Mouse (Mus musculus): ENCODE data around the gene Akt1s1. TPM values are rescaled to one million over a fixed set of nuclear protein-coding genes. Genes with fewer than 3 reads are reported as not detected.

The Akt1s1 gene
- polyA plus RNA-seq, 1 experiment from 2014 or later: 108 TPM

DNA sequence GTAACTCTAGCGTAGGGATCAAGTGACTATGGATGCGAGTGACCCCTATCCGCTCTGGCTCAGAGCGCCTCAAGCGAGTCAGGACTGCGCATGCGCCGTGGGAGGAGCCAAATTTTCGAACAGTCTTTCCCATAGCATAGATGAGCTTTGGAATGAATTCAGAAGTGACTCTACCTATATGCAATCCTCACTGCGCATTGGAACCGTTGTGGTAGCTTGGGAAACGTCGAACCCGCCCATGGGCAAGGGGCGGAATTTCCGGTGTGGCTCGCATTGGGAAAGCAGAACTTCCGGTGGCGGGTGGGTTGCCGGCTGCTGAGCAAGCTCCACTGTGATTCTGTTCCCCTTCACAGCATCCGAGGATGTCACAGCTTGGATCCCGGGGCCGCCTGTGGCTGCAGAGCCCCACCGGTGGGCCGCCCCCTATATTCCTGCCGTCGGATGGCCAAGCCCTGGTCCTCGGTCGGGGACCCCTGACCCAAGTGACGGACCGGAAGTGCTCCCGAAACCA lies 8.3 kb downstream of the Akt1s1 start, which contains the start of gene Pnkp:
TSS of gene Pnkp (plus strand) at position 98 of the 511 bp plus-strand sequence.
- peak within 1 kb of the TSS; percentile 87 for H3K4me2 ChIP-seq (replicated peaks)
- peak; percentile 10 for ATAC-seq (ENCODE audit: low FRiP score, low read depth)
- H3K27me3 ChIP-seq (replicated peaks): no peaks in the 10 kb centered on the region
- under 1% methylated on average over 32 of the region's 32 CpGs for WGBS
- no peaks in the 10 kb centered on the region for H3K9me3 ChIP-seq
- H3K4me3 ChIP-seq: peak within 1 kb of the TSS; percentile 77
- H3K9ac ChIP-seq: peak within 1 kb of the TSS; percentile 85
- peaks cover 24% of the 10 kb centered on the region for H3K36me3 ChIP-seq
- H3K4me1 ChIP-seq: peaks cover 49% of the 10 kb centered on the region
- peak within 1 kb of the TSS; percentile 82 for H3K27ac ChIP-seq

DNA sequence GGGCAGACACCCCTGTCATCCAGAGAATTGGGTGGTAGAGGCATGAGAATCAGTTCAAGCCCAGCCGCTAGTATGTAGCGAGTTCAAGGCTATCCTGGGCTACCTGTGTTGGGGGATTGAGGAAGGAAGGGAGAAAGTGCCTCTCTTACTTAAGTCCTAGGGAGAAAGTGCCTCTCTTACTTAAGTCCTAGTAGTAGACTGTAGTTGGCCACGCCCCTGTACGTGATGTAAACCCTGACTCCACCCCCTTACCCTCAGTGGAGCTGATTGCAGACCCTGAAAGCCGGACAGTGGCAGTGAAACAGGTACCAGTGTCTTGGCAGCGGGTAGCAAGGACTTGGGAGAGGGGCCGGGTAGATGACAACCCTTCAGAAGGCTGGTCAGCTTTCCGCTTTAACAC lies 9.1 kb downstream of the Akt1s1 start:
- H3K4me1 ChIP-seq: peaks cover 46% of the 10 kb centered on the region

DNA sequence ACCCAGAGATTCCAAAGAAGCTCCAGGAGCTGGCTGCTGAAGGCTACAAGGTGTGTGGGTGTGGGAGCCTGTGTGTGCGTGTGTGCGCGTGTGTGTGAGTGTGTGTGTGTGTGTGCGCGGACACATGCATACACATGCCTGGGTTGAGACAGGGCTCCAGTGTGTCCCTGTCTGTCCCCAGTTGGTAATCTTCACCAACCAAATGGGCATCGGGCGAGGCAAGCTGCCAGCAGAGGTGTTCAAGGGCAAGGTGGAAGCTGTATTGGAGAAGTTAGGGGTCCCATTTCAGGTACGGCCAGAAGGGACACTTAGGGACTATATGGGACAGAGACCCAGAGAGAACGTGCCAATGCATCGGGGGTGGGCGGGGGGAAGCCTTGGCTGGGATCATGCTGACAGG lies 11.1 kb downstream of the Akt1s1 start:
- no peak overlapping the region for H3K4me3 ChIP-seq
- H3K4me1 ChIP-seq: peaks cover 26% of the 10 kb centered on the region
- no peak overlapping the region for H3K9ac ChIP-seq
- no peaks in the 10 kb centered on the region for H3K27me3 ChIP-seq (replicated peaks)
- H3K27ac ChIP-seq: no peak overlapping the region
- no peaks in the 10 kb centered on the region for H3K9me3 ChIP-seq
- H3K4me2 ChIP-seq (replicated peaks): no peak overlapping the region
- WGBS: 93% methylated on average over 11 of the region's 11 CpGs
- H3K36me3 ChIP-seq: peaks cover 43% of the 10 kb centered on the region
- ATAC-seq (ENCODE audit: low FRiP score, low read depth): no peak

More for the DNA sequence above, 9.1 kb downstream of the Akt1s1 start:
- Histone ChIP-seq H3K27ac (no peak overlapping the region), H3K4me3 (peak overlapping the region; percentile 77), H3K4me2 (replicated peaks) (peak overlapping the region; percentile 87), H3K9me3 (no peaks in the 10 kb centered on the region), H3K27me3 (replicated peaks) (no peaks in the 10 kb centered on the region), H3K36me3 (peaks cover 27% of the 10 kb centered on the region), H3K9ac (peak overlapping the region; percentile 85)
- no peak for ATAC-seq (ENCODE audit: low FRiP score, low read depth)
- WGBS: 28% methylated on average over 8 of the region's 8 CpGs

DNA sequence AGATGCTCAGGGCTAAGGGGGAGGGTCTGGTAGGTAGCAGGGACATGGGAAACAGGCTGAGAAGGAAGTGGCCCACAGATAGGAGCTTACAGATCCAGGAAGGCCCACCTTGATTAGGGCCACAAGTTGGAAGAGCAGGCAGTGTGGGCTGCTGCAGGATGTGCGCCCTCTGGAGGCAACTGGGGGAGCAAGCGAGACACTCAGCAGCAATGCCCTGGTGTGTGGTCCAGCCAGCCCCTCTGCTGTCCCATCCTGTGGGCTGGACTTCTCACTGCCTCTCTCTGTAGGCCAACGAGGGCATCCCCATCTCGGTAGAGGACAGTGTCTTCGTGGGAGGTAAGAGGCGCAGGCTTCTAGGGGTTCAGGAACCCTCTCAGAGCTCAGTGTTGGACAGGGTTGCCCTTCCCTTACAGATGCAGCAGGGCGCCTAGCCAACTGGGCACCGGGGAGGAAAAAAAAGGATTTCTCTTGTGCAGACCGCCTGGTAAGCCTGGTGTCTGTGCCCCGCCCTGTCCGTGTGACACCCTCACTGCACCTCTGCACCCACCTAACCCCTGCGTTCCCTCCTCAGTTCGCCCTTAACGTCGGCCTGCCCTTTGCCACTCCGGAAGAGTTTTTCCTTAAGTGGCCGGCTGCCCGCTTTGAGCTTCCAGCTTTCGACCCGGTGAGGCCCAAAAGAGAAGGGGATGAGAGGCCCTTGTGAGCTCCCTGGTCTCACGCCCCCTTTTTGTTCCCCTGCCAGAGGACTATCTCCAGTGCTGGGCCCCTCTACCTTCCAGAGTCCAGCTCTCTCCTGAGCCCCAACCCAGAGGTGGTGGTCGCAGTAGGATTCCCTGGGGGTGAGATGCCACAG lies 12.0 kb downstream of the Akt1s1 start:
- H3K27me3 ChIP-seq (replicated peaks): no peaks in the 10 kb centered on the region
- H3K27ac ChIP-seq: no peak overlapping the region
- H3K9me3 ChIP-seq: no peaks in the 10 kb centered on the region
- peaks cover 29% of the 10 kb centered on the region for H3K4me1 ChIP-seq
- H3K36me3 ChIP-seq: peaks cover 52% of the 10 kb centered on the region
- 0 out of 2 replicates have a peak overlapping the region, but pooled peaks have one; percentile 9 for H3K9ac ChIP-seq
- 0 out of 2 replicates have a peak, but pooled peaks have one; percentile 18 for ATAC-seq (ENCODE audit: low FRiP score, low read depth)
- WGBS: 66% methylated on average over 22 of the region's 22 CpGs
- H3K4me3 ChIP-seq: no peak overlapping the region
- no peak overlapping the region for H3K4me2 ChIP-seq (replicated peaks)

DNA sequence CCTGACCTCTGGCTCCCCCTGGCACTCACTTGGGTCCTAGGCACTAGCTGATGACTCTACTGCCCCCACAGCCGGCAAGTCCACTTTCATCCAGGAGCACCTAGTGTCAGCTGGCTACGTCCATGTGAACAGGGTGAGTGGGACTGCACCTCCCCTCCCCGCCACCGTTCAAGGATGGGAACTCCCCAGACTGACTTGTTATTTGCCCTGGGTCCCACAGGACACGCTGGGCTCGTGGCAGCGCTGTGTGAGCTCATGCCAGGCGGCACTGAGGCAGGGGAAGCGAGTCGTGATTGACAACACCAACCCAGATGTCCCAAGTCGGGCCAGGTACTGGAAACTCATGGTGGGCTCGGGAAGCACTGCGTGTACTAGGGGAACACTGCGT lies 12.6 kb downstream of the Akt1s1 start:
- Histone ChIP-seq H3K4me3 (no peak overlapping the region), H3K27me3 (replicated peaks) (no peaks in the 10 kb centered on the region), H3K27ac (no peak overlapping the region), H3K4me1 (peaks cover 33% of the 10 kb centered on the region), H3K36me3 (peaks cover 52% of the 10 kb centered on the region), H3K9ac (no peak overlapping the region), H3K9me3 (no peaks in the 10 kb centered on the region), H3K4me2 (replicated peaks) (no peak overlapping the region)
- no peak for ATAC-seq (ENCODE audit: low FRiP score, low read depth)
- WGBS: 84% methylated on average over 14 of the region's 14 CpGs

DNA sequence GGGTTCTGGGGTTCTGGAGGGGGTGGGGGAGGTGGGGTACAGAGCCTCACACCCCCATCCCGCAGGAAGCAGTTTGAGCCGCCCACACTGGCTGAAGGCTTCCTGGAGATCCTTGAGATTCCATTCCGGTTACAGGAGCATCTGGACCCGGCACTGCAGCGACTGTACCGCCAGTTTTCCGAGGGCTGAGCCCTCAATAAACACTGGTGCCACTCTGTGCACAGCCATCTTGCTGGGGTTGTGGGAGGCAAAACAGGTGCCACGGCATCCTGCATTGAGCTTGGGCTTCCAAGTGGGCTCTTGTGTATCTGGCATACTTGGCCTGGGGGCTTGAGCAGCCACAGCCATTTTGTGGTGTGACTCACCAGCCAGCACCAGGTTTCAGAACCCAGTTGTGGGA lies 13.6 kb downstream of the Akt1s1 start:
- no peak overlapping the region for H3K4me2 ChIP-seq (replicated peaks)
- WGBS: 89% methylated on average over 8 of the region's 8 CpGs
- no peak overlapping the region for H3K4me3 ChIP-seq
- no peaks in the 10 kb centered on the region for H3K27me3 ChIP-seq (replicated peaks)
- H3K9ac ChIP-seq: no peak overlapping the region
- H3K4me1 ChIP-seq: peaks cover 40% of the 10 kb centered on the region
- H3K36me3 ChIP-seq: peaks cover 58% of the 10 kb centered on the region
- no peak for ATAC-seq (ENCODE audit: low FRiP score, low read depth)
- H3K9me3 ChIP-seq: no peaks in the 10 kb centered on the region
- H3K27ac ChIP-seq: no peak overlapping the region

DNA sequence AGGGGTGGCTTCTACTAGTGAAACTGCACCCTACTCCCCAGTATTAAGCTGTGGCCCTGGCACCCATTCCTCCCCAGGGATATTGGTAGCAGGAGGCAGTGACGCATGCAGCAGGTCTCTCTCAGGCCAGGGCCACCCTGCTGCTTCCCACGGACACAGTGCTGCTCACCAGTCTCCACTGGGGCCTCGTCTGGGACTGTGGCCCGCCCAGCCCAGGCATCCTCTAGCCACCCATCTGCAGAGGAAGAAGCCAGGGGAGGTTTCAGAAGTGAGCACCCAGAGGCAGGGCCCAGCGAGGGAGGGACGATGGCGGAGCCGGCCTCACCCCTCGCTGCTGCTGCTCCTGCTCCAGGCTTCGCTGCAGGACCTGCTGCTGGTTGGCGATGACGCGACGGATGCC lies 14.4 kb downstream of the Akt1s1 start:
- Histone ChIP-seq H3K4me3 (no peak overlapping the region), H3K27ac (no peak overlapping the region), H3K9ac (no peak overlapping the region), H3K4me1 (peaks cover 41% of the 10 kb centered on the region), H3K27me3 (replicated peaks) (no peaks in the 10 kb centered on the region), H3K4me2 (replicated peaks) (no peak overlapping the region), H3K36me3 (peaks cover 58% of the 10 kb centered on the region), H3K9me3 (no peaks in the 10 kb centered on the region)
- 90% methylated on average over 14 of the region's 14 CpGs for WGBS
- ATAC-seq (ENCODE audit: low FRiP score, low read depth): no peak

DNA sequence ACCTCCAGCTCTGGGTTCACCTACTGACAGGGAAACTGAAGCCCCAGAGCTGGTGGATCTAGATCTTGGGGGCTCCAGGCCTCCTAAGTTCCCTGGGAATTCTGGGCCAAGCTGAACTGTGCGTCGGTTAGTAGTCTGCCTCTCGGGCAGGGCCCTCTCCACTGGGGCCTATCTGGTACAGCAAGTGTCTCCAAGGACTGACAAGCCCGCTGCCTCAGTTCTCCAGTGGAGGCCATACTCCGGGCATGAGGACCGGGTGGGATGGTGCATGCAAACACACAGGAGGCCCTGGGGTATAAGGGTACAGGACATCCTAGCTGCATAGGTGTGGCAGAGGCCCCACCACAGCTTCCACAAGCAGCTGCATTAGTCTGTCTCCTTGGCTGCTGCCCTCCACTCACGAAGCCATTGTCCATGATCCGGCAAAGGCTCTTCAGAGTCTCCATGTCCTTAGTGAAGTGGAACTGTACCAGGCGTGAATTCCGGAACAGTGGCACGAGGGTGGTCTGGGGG lies 15.2 kb downstream of the Akt1s1 start:
- no peaks in the 10 kb centered on the region for H3K27me3 ChIP-seq (replicated peaks)
- H3K4me3 ChIP-seq: no peak overlapping the region
- peaks cover 58% of the 10 kb centered on the region for H3K36me3 ChIP-seq

DNA sequence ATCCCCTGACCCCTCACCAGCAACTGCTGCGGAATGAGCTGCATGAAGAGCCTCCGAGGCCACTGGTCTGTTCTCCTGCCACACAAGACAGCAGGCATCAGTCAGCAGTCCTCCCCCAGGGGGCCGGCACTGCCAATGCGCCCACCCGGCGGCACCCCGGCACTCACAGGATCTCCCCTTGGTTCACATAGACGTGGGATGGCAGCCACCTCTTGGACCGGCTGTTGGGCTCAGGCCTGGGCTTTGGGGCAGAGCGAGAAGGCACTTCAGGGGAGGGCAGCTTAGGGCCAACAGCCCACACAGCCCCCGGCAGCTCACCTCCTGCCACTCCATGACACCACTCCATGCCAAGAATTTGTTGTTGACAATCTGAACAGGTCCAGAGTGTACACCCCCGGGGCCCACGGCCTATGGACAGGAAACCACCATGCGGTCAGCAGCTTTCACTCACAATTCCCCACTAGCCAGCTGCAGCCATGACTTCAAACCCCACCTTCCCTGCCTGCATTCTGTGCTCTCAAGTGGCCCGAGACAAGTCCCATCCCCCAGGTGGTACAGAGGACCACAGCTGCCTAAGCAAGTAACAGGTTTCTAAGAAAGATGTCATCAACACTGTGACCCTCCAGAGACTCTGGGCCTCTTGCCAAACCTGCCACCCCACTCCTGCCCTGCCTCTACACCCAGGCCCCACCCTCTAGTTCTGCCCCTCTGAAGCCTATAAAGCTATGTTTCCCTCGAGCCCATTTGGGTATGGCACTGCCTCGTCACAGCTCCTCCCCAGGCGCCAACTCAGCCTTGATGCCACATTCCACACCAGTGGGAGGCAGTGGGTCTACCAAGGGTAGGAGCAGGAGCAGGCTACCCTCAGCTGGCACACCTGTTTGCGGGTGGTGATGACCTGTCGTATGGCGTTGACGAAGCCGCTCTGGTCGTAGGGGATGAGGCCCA lies 16.1 kb downstream of the Akt1s1 start:
- Histone ChIP-seq H3K27me3 (replicated peaks) (no peaks in the 10 kb centered on the region), H3K4me3 (no peak overlapping the region), H3K9me3 (no peaks in the 10 kb centered on the region), H3K4me2 (replicated peaks) (0 out of 2 replicates have a peak overlapping the region, but pooled peaks have one; percentile 20), H3K36me3 (peaks cover 53% of the 10 kb centered on the region), H3K27ac (no peak overlapping the region), H3K4me1 (peaks cover 38% of the 10 kb centered on the region), H3K9ac (0 out of 2 replicates have a peak overlapping the region, but pooled peaks have one; percentile 17)
- ATAC-seq (ENCODE audit: low FRiP score, low read depth): no peak
- 90% methylated on average over 24 of the region's 24 CpGs for WGBS

More for the DNA sequence above, 15.2 kb downstream of the Akt1s1 start:
- no peak overlapping the region for H3K9ac ChIP-seq
- ATAC-seq (ENCODE audit: low FRiP score, low read depth): no peak
- H3K9me3 ChIP-seq: no peaks in the 10 kb centered on the region
- H3K4me2 ChIP-seq (replicated peaks): no peak overlapping the region
- H3K4me1 ChIP-seq: peaks cover 42% of the 10 kb centered on the region
- WGBS: 85% methylated on average over 11 of the region's 11 CpGs
- no peak overlapping the region for H3K27ac ChIP-seq

DNA sequence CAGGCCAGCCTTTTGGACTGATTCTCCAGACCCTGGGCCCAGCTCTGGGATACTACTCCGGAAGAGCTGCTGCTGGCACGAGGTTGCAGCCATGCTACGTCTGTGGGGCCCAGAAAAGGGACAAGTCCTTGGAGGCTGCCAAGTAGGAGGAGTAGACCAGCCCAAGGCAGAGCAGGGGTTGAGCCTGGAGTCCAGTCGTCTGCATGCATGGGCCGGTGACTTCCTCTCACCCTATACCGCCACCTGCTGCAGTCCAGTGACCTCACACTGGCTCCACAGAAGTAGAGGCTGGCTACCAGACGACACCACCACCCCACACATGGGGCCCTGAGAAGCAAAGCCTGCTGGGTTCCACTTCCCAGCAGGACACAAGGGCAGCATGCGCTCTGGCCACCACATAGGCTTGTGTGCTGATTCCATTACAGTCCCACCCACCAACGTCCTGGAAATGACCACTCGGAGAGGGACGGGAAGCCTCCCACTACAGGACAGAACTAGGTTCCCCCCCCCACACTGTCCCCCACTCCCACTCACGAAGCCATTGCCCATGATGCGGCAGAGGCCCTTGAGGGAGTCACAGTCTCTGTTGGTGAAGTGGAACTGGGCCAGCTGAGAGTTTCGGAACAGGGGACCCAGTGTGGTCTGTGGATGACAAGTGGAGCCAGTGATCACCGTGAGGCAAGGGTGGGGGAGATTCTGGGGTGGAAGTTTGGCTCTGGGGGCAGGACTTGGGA lies 17.7 kb downstream of the Akt1s1 start:
- peak overlapping the region; percentile 86 for H3K4me2 ChIP-seq (replicated peaks)
- no peaks in the 10 kb centered on the region for H3K9me3 ChIP-seq
- ATAC-seq (ENCODE audit: low FRiP score, low read depth): no peak
- peaks cover 50% of the 10 kb centered on the region for H3K36me3 ChIP-seq
- H3K9ac ChIP-seq: 0 out of 2 replicates have a peak overlapping the region, but pooled peaks have one; percentile 99
- no peak overlapping the region for H3K27ac ChIP-seq
- H3K4me1 ChIP-seq: peaks cover 42% of the 10 kb centered on the region
- WGBS: 67% methylated on average over 15 of the region's 15 CpGs
- peak overlapping the region; percentile 97; the same call in 1 of the 2 replicates for H3K4me3 ChIP-seq
- H3K27me3 ChIP-seq (replicated peaks): no peaks in the 10 kb centered on the region

DNA sequence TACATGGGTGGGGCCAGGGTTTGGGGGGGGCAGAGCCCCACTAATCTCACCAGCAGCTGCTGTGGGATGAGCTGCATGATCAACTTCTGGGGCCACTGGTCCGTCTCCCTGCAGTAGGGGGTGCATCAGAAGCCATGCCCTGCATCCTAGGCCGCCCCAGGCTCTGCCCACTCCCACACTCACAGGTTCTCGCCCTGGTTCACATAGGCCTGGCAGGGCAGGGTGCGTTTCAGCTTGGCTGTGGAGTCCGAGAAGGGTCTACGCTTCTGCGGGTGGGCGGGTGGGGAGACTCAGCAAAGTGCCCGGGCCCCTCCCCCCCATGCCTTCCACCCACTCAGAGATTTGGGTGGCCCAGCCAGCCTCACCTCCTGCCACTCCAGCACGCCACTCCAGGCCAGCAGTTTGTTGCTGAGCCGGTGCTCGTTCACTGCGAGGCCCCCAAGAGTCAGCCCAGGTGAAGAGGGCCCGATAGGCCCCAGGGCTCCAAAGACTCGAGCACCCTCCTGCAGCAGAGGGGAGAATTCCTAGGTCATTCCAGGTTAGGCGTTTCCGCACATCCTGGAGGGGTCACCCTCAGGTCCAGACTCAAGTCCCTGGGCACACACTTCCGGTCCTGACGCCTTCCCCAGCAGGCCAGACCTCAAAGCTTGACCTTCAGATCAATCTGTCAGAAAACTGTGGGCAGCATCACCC lies 18.4 kb downstream of the Akt1s1 start:
- peak overlapping the region; percentile 97 for H3K4me3 ChIP-seq
- H3K36me3 ChIP-seq: peaks cover 43% of the 10 kb centered on the region
- WGBS: 82% methylated on average over 19 of the region's 19 CpGs
- peaks cover 42% of the 10 kb centered on the region for H3K4me1 ChIP-seq
- no peak overlapping the region for H3K27ac ChIP-seq
- peak overlapping the region; percentile 99; the same call in 1 of the 2 replicates for H3K9ac ChIP-seq
- peak overlapping the region; percentile 86 for H3K4me2 ChIP-seq (replicated peaks)
- no peaks in the 10 kb centered on the region for H3K9me3 ChIP-seq
- H3K27me3 ChIP-seq (replicated peaks): no peaks in the 10 kb centered on the region
- ATAC-seq (ENCODE audit: low FRiP score, low read depth): no peak

All from neural tube, embryonic 12.5 days (tissue).